Mouse (Mus musculus) c-Kit-positive CD71-positive TER-119-positive erythroid progenitor cells, embryonic 14.5 days (primary cell): ENCODE measurements at regions not wholly inside any gene's neighbourhood (a gene's known extent, or its start where the extent isn't known, plus 50 kb on each side); places are given as distances from the start of the nearest gene placed in this dataset.

ENCODE experiments used
- DNase-seq: peaks from one replicate; pipeline ENCODE4 v3.0.0-alpha.2; 2013; ENCODE audit warnings: low spot score

DNA sequence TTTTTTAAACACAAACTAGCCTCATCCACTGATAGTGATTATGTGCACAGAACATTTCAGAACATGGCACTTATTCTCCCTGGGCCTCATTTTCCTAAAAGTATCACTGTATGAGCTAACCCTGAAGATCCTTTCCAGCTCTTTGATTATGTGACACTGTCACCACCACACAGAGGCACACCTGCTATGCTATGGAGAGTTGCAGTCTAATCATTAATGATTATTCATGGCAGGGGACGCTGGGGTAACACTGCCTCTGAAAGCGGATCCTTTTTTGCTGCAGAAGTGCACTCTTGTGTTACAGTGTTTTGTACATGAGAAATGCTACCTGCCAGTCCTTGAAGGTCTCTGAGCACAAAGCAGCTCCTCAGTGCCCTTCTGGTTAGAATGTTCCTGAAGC, 615.3 kb upstream of the Fbxo33 start:
- no peak for DNase-seq

DNA sequence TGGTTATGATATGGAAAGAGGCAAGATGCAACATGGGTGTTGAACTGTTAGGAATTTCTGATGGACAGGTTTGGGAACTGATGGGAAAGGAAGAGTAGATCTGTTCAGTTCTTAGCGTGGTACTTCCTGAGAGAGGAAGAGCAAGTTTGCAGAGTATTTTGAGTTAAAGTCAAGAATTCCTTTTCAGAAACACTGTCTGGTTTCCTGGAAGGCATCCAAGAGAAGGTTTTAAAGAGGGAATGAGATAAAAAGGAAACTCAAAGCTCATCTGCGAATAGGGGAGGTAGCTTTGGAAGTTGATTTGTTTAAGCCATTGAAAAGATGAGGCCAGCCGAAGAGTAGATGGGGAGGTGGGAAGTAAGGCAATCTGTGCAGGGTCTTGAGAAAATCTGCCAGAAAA, 603.4 kb upstream of the Fbxo33 start:
- DNase-seq, result no peak

DNA sequence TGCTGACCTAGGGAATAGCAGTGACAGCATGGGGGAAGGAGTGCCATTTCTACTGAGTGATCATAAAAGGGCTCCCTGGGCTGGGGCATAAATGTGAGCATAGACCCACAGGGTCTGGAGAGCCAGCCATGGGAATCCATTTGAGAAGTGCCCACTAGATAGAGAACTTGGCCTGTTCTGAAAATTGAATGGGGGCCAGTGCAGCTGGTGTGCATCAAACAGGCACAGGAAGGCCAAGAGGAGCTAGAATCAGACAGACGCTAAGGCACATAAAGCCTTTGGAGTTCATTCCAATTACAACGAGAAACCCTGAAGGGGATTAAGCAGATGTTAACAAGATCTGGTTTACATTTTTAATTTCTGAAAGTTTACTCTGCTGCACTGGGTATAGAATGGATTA, 602.9 kb upstream of the Fbxo33 start:
- DNase-seq, result no peak

DNA sequence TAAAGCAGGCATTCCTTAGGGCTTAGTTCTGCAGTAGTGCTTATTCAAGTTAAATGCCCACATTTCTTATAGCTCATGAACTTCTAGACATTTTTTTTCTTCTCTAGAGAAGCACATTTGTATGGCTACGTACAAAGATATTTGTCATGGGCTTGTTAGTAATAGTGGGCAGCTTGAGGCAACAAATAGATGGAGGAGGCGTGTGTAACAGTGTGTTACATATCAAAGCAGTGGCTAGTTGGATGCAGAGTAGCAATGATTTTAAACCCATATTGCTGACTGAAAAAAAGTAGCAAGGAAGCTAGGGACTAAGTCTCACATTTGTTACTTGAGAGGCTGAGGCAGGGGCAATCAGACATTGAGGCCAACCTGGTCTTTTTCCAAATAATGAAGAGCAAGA, 602.2 kb upstream of the Fbxo33 start:
- no peak for DNase-seq

DNA sequence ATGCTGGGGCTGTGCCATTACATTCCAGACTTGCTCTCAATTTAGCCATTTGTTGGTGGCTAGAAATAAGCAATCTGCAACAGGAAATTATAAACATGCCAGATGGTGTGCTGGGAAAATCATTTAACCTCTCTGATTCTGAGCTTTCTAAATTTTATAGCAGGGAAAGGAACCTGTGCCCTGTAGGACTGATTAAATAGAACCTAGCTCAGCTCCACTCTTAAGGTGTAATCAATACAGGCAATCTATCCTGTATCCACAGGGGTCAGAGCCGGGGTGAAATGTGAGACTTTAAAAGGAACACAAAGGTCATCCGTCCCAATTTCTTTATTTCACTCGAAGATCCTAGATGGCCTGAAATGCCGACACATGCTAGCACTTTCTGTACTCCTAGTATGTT, 596.4 kb upstream of the Fbxo33 start:
- DNase-seq, result no peak

DNA sequence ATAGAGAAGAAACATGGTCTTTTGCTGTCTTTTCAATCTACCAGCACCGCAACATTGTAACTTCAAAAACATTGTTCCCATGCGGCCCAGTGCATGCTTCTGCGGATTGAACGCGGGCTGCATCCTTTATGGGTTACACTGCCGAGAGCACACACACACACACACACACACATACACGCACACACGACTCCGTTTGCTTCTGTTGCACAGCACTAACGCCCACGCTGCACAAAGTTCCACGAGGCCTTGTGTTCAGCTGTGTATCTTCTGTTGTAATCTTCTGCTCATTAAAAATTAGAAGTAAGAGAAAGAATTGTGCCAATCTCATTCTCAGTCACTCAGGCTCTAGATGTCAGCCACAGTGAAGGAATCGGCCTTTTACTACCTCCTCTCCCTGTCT, 594.8 kb upstream of the Fbxo33 start:
- no peak for DNase-seq

DNA sequence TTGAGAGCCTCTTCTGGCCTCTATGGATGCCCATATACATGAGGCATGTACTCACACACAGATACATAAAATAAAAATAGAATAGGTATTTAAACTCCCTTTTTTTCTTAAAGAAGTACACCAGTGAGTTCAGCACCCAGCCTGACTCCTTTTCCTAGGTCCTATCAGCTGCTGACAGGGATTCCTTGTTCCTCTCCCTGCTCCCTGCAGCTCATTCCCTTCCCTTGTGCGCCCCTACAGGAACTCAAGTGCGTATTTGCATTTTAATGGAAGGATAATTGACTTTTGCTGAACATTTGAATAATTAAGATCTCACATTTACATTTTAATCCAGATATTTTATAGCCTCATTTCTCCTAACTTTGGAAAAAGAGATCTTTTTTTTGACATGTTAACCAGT, 589.7 kb upstream of the Fbxo33 start:
- DNase-seq, result no peak

DNA sequence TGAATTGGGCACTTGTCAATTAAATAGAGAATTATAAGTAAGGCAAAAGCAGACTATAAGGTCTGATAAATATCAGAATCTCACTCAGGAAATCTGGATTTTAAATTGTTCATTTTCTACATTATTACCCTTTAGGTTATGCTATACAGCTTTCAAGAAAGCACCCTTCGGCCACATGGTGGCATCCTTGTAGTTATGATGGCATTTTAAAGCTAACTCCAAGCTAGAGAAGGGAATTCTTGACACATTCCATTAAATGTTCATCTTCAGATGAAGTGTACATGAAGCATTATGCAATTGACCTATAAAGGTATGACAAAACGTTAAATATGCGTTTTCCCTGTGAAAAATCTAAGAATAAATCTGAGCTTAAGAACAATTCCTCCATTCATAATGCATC, 578.5 kb upstream of the Fbxo33 start:
- DNase-seq, result no peak

DNA sequence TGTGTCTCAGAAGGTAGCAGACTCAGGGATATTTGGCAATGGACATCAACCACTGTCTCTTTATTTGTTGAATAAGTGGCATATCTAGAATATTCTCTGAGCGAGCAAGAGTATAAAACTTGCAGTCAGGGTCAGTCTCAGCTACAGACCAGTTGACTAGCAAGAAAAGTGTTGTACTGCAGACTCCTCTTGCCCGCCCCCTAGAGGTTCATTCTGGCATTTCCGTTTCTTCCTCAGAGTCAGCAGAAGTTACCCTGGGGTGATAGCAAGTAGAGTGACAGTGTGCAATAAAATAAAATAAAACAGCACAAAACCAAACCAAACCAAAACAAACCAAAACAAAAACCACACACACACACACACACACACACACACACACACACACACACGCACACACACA, 571.9 kb upstream of the Fbxo33 start:
- DNase-seq, result no peak

DNA sequence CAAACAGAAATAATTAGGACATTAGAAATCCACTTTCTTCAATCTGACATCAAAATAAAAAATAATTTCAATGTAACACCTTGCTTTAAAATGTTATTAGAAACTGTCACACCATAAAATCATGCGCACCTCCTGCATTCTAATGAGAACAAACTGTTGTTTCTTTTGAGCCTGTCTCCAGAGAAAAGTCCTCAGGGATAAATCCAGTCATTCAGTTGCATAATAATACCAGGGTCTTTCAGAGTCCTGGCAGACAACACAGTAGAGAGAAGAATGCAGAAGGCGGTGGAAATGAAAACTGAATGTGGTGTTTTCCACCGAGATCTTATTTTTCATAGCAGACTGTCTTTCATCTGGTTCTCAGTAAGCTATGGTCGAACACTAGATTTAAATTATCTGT, 567.3 kb upstream of the Fbxo33 start:
- DNase-seq, result no peak

DNA sequence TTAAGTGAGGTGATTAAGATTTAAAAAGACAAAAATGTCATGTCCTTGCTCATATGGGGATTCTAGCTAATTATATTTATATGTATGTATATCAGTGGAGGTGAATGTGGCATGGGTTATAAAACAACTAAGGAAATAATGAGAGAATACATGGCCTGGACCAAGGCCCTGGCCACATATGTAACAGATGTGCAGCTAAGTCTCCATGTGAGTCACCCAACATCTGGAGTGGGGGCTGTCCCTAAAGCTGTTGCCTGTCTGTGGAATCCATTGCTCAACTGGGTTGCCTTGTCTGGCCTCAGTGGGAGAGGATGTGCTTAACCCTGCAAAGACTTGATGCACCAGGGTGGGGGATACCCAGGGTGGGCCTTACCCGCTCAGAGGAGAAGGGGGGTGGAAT, 551.5 kb upstream of the Fbxo33 start:
- no peak for DNase-seq

DNA sequence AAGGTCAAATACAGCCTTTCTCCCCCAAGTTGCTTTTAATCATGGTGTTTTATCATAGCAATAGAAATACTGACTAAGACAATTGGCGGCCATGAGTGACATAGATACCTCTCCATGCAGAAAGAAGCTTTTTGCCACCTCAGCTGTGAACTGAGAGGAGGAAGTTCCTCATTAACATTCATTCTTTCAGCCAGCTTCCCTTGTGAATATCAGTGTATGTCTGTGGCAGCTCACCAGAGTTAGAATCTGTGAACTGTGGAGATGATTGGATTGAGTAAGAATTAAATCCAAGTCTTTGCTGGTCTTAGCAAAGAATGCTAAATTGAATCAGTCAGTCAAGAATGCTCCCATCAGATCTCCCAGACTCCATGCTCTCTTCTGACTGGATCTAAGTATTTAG, 542.7 kb upstream of the Fbxo33 start:
- no peak for DNase-seq

DNA sequence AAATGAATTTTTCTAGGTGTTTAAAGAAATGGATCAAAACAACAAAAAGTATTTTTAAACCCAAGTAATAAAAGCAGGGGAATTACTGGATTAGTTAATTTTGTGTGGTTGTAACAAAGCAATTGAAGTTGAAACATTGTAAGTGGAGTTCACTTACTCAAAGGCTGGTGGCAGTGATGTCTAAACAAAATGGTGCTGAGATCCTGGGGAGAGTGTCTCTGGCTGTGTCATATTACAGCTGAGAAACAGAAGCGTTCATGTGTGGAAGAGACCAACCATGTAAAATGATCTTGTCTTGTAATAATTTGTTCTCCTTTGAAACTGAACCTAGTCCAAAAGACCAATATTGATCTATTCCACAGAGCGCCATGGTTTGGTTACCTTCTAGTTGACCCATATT, 525.2 kb upstream of the Fbxo33 start:
- no peak for DNase-seq

DNA sequence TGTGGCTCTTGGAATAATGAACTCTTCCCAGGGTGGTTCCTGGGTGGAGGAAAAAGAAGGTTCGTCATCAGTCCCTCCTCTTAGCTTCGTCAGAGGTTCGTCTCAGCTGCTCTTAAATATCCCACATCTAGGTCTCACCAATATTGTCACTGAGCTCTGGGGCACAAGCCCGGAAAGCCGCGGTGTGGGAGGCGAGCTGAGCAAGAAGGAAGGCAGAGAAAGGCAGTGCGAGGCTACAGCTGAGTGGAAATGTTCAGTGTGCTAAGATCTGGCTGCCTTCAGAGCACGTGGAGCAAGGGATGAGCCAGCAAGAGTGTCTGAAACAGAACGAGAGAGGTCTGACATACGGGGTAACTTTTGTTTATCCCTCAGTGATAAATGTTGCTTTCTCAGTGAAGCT, 523.7 kb upstream of the Fbxo33 start:
- no peak for DNase-seq

DNA sequence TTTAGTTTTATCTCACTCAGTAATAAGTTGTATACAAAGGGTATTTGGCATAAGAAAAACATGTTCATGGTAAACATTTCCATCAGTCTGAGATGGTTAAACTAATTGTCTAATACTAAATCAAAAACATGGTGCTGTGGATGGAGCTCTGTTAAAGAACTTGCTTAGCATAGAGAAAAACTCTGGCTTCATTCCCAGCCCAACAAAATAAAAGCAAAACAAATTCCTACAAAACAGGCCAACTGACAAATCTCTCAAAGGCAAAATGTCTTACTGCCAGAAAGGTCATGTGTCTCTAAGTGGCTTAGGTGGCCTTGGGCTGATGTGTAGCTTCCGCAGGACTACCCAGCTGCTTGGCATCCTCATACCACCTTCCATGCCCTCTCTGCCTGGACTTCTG, 505.4 kb upstream of the Fbxo33 start:
- no peak for DNase-seq

DNA sequence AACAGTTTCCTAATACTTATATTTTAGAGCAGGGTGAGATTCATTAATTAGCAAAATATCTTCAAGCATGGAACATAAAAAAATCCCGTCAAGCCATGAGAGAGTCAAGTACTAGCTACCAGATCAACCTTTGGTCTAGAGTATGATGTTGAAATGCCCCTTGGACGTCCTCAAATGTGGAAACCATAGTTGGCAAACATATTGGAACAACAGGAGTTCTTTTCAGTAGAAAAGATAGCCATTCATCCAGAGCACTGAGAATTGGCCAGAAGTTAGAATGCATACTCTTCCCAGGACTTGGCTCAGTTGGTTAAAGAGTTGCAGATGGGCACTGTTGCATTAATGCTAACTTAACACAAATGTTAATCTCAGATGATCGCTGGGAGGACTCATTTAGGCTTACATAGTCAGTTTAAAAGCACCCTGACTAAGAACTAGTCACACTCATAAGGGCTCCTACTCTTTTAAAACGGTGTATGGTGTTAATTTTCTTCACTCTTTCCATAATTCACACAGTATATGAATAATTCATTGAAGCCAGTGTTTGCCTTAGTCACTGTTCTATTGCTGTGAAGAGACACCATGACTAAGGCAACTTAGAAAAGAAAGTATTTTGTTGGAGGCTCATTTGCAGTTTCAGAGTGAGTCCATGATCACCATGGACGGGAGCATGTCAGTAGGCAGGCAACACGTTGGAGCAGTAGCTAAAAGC, 503.1 kb upstream of the Fbxo33 start:
- no peak for DNase-seq

DNA sequence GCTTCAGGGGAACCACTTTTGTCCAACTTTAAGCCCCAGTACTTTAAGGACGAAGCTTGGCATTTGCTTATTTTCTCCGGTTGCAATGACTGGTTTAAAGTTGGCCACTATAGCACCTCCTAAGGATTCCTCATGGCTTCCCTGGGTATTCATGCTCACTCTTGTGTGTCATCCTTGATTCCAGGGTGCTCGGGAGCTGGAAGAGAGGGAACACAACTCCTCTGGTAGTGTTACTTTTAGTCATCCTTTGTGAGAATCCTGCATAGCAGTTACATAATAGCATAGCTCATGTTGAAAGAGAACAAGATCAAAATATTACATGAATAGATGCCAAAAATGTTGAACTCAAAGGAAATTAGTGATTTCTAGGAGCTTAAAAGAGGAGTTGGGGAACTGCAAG, 493.7 kb upstream of the Fbxo33 start:
- DNase-seq, result no peak

DNA sequence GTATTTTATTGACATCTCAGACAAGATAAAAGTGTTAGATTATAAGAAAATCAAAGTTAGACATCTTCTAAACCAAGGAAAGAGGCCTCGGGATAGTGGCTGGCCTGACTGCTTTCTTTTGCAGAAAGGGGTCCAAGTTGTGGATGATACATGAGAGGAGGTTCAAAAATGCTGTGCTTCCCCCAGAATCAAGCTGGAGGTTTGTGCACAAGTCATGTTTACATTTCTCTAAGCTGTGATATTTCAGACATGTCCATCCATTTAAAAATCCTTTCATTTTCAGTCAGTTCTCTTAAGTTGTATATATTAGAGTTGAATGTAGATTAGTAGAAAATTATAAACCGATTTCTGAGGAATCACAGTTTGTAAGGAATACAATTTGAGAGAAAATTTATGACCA, 463.7 kb upstream of the Fbxo33 start:
- DNase-seq, result no peak

DNA sequence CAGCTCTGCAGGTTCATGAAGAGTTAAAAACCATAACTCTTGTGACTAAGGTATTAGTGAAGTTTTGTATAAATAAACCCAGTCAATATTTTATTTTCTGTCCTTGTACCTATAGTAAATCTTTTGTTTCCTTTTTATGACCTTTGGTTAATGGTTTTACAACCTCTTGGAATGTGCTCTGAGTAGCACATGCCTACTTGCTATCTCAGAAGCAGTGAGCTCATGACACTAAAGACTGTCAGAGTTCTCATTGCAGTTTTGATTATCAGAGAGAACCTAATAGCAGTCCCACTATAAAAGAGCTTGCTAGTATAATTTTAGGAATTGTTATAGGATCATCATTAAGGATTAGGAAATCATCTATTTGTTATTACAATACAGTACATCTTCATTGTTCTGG, 443.6 kb upstream of the Fbxo33 start:
- no peak for DNase-seq

DNA sequence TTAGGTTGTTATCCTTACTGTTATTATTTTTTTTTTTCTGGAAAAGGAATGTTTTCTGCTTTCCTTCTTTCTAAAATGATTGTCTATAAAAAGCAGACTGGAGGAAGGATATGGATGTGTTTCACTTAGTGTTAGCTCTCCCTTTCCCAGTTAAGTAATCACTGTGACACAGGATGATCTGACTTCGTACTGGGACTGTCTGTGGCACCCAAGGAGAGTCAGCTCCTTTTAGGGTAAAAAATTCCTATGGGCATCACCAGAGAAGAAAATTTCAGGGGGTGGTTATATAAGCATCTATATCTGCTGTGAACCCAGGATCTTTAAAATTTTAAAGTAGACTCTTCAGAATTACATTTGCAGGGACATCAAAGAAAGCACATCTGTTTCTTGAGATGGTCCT, 411.2 kb upstream of the Fbxo33 start:
- DNase-seq, result no peak

DNA sequence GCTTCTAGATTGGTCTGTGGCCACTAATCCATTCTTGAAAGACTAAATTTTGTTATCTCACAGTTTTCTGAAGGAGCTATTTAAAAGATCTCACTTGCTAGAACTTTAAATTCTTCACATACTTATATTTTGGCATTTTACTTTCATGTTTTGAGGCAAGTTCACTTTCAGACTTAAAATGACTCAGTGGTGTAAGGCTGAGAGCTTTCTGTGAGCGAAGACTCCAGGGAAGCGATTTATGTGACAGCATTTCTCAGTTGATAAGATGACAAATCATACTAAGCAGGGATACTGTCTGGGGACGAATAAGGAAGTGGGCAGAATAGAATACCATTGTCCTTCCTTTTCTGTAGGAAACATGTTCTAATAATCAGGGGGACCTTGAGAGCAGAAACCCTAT, 403.6 kb upstream of the Fbxo33 start:
- no peak for DNase-seq

DNA sequence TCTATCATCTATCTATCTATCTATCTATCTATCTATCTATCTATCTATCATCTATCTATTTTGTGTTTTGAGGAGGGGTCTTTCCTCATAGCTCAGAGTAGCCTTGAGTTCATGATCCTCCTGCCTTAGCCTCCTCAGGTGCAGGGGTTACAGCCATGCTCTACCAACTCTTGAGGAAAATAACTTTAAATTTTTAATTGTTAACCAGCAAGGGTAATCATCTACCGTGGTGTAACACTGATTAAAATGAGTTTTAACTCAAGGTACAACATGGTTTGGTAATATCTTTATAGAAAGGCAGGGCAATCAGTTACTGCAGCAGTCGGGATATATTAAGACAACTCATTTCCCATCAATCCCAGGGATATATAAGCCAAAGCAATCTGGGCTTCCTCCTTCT, 401.6 kb upstream of the Fbxo33 start:
- DNase-seq, result no peak

DNA sequence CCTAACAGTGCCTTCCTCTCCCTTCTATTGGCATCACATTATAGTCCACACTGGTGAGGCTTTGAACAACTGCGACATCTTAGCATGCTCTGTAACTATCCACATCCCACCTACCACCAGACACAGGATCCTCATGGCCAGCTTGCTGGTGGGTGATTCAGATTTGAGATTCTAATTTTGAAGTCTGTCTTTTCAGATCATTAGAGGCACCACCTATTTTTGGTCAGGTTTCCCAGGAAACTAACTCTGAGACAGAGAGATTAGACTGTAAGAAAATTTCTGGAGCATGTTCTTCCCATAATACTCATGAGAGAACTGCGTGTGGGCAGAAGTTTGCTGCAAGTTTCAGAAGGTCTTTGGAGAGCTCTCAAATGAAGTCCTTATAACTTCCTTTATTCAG, 400.8 kb upstream of the Fbxo33 start:
- no peak for DNase-seq

DNA sequence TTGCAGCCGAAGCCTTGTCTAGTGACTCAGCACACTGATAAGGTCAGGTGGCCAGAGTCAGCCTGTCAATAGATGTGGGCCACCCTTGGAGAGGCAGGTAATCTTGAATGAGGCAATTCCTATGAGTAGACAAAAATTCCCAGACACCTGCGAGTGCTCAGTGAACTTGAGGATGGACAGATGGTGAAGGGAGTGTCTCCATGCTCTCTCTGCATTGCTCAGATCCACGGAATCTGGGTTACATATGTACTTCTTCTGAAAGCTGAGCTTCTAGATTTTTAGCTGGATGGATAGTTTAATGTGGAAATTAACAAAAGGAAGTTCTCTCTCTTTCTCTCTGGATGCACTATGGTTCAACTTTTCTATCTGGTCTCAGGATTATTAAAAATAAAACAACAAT, 396.6 kb upstream of the Fbxo33 start:
- DNase-seq, result no peak

DNA sequence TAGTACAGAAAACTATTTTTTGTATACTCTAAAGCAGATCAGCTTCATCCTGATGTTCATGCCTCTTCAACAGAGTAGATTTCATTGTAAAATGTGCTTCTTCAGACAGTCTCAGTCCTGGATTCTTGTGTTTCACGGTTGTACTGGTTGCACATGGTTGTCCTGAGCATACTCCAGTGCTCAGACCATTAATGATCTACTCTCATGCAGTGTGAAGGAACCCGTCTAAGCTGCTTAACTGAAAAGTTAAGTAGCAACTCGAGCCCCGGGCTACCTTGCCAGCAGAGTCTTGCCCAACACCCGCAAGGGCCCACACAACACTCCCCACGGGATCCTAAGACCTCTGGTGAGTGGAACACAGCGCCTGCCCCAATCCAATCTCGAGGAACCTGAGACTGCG, 380.3 kb upstream of the Fbxo33 start:
- DNase-seq, result no peak
